Mouse (Mus musculus) cerebellum, postnatal 25 days (tissue): ENCODE measurements at regions not wholly inside any gene's neighbourhood (a gene's known extent, or its start where the extent isn't known, plus 50 kb on each side); places are given as distances from the start of the nearest gene placed in this dataset.
"Not testable (repeated sequence)": the region's sequence is repeated elsewhere in the genome, so short reads cannot be mapped to it uniquely, and the experiment has no call there.

Experiments used
- DNase-seq, 2 experiments: peaks; one replicate each; pipeline ENCODE4 v3.0.0; 2021; ENCODE audit warnings: mixed read lengths in 2 of 2

DNA sequence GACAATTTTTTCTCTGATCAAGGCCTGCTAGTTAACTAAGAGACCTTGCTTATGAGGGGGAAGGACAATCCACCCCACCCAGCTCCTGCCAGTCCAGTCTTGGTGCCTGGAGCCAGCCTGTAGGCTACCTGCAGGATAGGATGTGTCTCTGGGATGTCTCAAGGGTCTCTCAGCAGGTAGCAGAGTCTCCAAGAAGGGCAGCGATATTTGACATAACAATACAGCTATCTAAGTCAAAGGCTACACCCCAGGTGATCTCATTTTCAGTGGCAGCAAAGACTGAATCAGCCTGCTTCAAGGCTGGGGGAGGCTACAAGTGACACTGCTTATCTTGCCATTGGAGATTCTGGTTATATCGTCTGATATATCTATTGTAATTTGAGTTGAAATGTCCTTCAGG, 1267.5 kb downstream of the Pcdh9 start:
- DNase-seq, result no peak

DNA sequence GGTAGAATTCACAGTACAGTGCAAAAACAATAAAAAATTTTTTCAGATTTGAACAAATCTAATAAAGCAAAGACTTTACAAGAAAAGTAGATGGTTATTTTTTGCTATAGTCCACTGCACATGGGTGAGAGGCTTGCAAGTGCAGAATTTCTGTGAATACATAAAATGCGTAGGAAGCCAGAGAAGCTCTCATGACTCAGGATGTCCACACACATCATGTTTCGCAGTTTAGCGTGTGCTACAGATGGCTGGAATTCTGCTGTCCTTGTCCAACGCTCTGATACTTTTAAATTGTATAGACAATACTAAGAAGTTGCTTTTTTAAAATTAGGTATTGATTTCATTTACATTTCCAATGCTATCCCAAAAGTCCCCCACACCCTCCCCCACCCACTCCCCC, 1274.9 kb downstream of the Pcdh9 start:
- no peak for DNase-seq

DNA sequence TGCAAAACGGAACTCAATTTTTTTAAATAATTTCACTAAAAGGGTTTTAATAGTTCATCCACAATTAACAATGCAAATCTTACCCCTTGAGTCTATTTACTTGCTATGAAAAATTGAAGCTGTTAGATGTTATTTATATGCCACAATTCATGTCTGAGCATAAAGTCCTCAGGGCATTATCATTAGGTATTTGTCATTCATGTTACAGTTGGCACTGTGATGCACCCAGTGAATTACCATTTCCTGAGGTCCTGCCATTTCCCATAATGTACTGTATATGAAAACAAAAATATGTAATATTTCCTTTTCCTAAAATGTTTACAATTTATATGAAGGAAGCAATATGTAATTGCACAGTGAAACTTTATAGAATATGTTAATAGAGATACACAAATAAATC, 1296.8 kb downstream of the Pcdh9 start:
- DNase-seq, result no peak

DNA sequence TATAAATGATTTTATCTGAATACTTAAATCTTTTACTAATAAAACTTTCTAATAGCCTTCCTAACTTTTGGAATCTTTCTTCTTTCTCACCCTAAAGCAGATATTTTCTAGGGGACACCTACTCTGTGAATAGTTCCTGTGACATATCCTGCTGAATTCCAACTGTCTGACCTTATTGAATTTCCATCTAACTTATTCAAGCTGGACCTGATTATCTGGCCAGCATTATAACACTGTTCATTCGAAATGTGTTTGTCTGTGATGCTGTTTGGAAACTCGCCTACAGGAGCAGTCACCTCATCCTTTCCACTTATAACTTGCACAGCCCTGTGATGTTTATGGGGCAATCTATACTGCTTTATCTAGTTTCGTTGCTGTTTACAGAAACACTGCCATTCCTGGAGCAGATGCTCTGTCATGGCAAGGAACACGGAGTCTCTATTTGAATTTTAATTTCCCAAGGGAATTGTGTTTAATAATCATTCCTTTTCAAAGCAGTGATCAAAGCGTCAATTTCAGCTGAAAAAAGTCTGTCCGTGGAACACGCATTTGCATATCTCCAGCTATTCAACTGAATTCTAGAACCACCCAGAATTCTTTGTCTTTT, 1298.8 kb downstream of the Pcdh9 start:
- no peak for DNase-seq

DNA sequence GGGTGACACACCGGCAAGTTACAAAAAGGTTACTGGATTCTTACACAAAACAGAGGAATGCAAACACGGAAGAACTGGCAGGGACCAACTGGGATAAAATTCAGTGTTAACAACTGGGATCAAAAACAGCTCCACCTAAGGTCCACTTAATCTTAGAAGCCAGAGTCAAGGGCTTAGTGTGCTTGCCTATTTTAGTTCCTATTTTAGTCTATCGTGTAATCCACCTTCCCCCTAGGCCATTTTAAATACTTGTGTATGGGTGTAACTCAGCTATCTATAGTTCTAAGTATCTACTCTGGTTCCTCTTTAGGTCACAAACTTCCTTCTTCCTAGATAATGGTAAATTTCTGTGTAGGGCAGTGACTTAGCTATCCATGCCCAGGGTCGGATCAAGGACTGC, 1302.2 kb downstream of the Pcdh9 start:
- not testable (repeated sequence) for DNase-seq

DNA sequence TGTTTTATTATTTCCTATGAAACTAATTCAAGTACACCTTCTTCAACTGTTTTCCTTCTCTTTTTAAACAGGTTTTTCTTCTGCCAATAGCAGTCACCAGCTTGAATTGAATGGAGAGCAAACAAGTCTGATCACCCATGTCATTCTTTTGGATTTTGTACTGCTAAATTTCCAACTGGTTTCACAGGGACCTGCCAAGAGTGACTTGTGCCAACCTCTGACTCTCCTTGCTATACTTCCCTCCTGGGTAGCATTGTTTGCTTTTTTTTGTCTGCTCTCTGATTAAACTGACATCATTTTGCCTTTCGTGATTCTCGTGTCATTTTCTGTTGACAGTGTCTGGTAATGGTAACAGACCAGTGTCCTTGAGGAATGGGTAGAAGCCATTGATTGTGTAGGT, 1323.5 kb downstream of the Pcdh9 start:
- DNase-seq, result peak; percentile 27 to 42
